Mouse (Mus musculus): Measurements from ENCODE around the gene Ifit1.
"Not testable (repeated sequence)": the region's sequence is repeated elsewhere in the genome, so short reads cannot be mapped to it uniquely, and the experiment has no call there.

Gene Ifit1

DNA sequence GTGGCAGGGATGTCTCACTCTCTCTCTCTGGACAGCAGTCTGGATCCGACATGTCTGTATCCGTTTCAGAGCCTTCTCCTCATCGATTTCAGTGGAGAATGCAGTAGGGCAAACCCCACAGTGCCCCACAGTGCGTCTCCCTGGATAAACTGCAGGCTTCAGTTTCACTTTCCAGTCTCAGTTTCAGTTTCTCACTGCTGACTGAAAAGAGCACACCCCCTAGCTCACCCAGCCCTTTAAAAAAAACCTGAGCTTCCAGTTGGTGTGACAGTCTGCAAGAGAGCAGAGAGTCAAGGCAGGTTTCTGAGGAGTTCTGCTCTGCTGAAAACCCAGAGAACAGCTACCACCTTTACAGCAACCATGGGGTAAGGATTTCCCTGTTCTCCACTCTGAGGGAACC, at the start of gene Ifit1, which contains the start of gene Ifit1bl2:
Ifit1 (plus strand) TSS at position 249 of the 400 bp plus-strand sequence.
Ifit1bl2 (minus strand) TSS at position 121 of the 400 bp plus-strand sequence.
- peak; percentile 73 for DNase-seq (ENCODE audit: low read depth, low spot score)

DNA sequence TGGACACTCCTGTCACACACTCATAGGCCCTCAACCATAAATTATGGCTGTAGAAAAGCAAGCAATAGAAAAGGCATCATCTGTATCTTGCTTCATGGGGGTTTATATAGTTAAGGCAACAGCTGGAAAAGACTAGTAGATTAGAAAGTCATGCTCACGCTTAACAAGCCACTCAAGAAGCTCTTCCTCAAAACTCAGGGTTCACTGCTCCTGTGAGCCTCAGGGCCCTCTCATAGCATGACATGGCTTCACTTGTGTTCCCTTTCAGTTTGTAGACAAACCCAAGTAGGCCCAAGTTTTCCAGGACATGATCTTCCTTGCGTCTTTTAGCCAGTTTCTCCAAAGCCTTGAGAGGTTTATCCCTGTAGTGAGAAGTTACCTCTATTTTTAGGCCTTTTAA, 47.2 kb upstream of the Ifit1 start:
- DNase-seq (ENCODE audit: low read depth, low spot score) = no peak

DNA sequence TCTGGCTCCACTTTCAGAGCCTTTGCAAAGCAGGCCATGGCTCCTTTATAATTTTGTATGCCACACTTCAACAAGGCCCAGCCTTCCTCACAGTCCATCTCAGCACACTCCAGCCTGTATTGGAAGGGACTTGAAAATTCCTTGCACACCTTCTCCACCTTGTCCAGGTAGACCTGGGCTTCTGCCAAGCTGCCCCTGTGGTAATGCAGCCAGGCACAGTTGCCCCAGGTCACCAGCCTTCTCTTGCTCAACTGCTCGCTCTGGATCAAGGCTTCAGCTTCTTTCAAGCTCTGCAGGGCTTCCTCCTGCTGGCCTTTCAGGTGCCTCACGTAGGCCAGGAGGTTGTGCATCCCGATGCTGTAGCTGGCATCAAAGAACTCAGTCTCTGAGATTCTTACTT, 46.1 kb upstream of the Ifit1 start:
- DNase-seq (ENCODE audit: low read depth, low spot score) = not testable (repeated sequence)

DNA sequence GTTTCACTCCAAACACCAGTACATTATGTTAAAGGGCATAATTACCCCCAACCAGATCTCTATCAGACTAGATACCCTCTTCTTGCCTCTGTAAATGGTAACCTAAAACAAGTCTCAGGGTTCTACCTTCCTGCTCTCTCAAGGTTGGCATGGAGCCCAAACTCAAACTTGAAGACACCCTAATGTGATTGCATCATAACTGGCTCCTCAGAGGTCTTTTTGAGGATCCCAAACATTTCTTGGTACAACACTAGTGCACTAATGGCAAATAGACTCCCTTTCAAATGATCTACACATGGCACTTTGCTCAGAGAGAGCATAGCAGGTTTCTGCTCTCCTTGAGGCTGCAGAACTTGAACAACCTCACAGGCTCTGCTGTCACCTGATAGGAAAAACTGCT, 43.9 kb upstream of the Ifit1 start:
- no peak for DNase-seq (ENCODE audit: low read depth, low spot score)

DNA sequence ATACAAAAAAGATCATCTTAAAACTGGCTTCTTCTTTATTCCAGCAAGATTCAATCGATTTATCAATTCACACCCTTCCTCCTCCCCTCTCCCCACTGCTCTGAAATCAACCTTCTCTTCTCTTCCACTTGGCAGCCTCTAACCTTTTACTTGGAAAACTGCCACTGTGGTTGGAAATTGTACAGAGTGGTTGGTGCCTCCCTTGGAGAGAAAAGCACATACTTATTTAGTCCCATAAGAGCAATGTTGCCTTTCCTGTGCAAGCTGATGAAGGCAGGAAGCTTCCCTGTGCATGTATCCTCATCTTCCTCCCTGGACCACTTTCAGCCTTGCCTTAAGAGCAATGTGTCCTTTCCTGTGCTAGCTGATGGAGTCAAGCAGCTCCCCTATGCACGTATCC, 42.3 kb upstream of the Ifit1 start:
- peak; percentile 82 for DNase-seq (ENCODE audit: low read depth, low spot score)

DNA sequence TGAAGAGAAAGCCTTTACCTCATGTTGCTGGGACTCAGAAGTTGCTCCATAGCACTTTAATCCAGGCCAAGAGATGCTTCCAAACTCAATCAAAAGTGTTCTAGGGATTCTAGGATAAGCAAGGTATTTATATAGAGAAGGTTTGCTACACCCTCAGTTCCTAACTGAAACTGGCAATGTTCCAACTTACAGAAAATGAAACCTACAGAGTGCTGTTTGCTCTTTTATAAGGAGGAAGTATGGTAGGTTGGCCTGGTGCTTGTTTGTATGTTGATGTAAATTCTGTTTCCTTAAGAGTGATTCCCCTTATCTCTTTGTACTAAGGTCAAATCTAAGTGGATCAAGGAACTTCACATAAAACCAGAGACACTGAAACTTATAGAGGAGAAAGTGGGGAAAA, 41.4 kb upstream of the Ifit1 start:
- DNase-seq (ENCODE audit: low read depth, low spot score) = not testable (repeated sequence)

DNA sequence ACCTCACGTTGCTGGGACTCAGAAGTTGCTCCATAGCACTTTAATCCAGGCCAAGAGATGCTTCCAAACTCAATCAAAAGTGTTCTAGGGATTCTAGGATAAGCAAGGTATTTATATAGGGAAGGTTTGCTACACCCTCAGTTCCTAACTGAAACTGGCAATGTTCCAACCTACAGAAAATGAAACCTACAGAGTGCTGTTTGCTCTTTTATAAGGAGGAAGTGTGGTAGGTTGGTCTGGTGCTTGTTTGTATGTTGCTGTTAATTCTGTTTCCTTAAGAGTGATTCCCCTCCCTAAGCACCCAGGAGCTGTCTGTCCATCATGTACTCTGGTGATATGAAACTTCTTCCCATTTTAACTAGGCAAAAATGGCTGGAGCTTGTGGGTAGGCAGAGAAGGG, 38.8 kb upstream of the Ifit1 start, which contains the start of gene Ifit1bl1:
Ifit1bl1 (minus strand) TSS at position 69 of the 400 bp plus-strand sequence.
- not testable (repeated sequence) for DNase-seq (ENCODE audit: low read depth, low spot score)

DNA sequence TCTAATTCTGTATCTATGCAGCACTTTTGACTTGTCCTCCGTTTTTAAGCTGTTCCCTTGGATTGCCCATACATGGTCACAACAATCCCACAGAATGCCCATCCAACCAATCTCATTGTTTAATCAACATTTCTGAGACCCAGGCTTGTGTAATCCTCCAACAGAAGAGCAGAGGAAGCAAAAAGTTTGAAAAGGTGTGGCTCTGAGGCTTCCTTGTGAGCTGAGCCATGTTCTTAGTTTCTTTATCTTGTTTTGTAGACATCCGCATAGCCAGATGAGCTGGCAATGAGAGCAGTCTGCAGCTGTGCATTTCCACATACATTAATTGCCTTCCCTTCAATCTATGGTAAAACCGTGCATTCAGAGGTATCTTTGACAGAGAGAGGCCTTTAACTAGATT, 35.2 kb upstream of the Ifit1 start:
- no peak for DNase-seq (ENCODE audit: low read depth, low spot score)

DNA sequence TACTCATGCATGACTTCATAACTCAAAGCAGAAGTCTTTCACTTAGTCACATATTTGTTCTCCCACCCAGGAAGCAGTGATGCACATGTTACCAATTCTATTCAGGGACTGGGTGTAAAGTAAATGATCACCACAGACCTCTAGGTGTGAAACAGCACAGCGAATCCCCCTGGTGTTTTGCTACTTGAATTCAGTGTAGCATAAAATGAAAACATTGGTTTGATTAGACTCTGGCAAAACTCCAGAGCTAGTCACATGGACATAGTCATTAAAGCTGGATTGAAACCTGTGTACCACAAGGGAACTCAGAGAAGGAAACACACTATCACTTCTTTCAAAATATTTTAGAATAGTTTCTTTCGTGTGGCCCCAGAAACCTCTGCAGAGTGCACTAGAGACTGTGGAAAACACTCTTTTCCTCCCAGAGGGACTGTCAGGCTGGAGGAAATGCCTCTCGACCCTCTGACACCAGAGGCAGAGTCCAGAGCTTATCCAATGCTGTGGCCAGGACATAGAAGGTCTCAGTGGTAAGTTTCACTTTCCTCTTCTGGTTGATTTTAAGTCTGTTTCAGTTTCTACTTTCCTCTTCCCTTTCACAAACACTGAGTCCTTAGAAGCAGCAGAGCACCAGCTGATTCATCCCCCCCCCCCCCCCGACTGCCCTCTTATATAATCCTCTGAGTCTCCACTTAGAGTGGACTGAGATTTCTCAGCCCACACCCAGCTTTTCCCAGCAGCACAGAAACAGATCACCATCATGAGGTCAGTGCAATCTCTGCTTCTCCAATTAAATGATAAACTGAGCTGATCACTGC, 33.2 kb upstream of the Ifit1 start, which contains the start of gene Ifit3b:
Ifit3b (plus strand) TSS at position 734 of the 815 bp plus-strand sequence.
- peak; percentile 61 for DNase-seq (ENCODE audit: low read depth, low spot score)

DNA sequence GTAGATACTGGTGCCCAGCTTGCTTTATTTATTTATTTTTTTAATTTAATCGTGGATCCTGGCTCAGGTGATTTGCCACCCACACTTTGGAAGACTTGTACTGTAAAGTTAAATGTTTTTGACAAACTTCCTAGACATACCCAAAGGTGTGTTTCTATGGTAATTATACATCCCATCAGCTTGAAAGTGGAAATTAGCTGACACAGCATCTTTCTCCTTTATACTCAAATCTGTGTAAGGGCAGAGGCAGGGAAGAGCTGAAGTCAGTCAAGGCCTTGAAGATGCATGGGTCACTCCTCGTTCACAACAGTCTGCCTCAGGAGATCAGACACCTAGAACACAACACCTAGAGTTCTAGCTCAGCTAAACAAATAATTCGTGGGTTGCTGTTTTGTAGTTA, 30.6 kb upstream of the Ifit1 start:
- not testable (repeated sequence) for DNase-seq (ENCODE audit: low read depth, low spot score)

DNA sequence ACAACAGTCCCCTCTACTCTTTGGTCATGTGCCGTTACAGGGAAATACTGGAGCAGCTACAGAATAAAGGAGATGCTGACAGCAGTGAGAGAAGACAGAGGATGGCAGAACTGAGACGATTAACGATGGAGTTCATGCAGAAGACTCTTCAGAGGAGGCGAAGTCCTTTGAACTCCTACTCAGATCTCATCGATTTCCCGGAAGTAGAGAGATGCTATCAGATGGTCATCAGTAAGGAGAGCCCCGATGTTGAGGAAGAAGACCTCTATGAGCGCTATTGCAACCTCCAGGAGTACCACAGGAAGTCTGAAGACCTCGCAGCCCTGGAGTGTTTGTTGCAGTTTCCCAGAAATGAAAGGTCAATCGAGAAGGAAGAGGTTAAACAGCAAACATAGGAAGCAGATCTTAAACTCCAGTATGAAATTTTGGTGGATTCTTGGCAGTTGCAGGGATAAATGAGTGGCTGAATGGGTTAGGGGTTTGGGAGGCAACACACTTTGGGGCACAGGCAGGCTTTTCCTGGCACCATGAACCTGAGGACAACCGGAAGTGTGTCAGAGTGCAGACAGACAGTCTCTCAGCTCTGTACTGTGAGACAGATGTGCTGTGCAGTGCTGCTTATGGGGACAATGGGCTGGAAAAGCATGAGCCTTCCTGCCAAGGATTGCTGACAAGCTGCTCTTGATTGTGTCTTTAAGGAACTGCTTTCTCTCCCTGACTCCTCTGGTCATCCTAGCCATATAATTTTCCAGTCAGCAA, 28.2 kb upstream of the Ifit1 start:
- DNase-seq (ENCODE audit: low read depth, low spot score) = not testable (repeated sequence)

DNA sequence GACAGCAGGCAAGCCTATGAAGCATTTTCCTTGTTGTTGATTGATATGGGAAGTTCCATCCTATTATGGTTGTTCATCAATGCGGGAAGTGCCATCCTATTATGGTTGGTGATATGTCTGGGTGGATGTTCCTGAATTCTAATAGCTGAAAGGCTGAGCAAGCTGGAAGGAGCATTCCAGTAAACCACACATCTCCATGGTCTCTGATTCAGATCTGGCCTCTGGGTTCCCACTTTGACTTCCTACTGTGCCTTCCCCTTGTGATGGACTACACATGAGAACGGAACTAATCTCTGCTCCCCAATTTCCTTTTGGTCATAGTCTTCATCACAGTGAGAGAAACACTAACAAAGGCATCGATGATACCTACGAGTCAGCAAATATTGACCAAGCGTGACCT, 19.8 kb upstream of the Ifit1 start:
- no peak for DNase-seq (ENCODE audit: low read depth, low spot score)

DNA sequence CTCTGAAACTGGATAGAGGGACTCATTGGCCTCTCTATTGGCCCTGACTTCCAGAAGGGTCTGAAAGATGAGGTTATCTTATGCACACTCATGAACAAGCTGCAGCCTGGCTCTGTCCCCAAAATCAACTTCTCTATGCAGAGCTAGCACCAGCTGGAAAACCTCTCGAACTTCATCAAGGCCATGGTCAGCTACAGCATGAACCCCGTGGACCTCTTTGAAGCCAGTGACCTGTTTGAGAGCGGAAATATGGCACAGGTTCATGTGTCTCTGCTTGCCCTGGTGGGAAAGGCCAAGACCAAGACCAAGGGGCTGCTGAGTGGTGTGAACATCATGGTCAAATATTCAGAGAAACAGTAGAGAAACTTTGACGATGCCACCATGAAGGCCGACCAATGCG, 16.9 kb upstream of the Ifit1 start:
- DNase-seq (ENCODE audit: low read depth, low spot score) = no peak

DNA sequence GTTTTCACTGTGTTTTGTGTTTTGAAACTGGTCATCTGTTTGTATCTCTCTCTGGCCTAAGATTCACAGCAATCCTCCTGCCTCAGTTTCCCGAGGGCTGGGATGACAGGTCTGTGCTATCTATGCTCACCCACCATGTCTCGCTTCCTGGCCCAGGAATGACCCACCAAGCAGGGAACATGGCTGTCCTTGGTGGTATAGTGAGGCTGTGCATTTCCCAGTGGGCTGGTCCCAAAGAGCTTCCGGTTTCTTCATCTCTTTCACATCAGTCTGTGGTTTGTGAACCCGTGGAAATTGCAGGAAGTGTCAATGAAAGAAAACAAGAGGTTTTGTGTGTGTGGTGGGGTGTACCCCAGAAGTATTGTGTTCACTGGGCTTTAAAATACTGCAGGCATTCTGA, 16.0 kb upstream of the Ifit1 start:
- no peak for DNase-seq (ENCODE audit: low read depth, low spot score)

DNA sequence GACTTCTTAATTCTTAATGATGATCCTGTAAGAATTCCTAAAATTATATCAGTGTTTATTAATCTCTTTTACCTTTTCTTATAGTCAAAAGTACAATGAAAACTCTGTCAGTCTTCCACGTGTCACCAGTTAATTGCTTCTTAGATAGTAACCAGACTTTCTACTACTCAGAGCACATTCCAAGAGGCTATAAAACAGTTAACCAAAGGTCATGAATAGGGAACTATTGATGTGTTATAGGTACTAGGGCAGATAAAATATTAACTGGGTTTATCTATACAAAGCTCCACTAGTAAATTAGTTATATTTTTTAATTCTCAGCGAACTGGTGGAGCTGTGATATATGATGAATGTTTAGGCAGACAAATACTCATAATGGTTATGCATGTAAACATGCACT, 13.2 kb upstream of the Ifit1 start:
- DNase-seq (ENCODE audit: low read depth, low spot score) = no peak

DNA sequence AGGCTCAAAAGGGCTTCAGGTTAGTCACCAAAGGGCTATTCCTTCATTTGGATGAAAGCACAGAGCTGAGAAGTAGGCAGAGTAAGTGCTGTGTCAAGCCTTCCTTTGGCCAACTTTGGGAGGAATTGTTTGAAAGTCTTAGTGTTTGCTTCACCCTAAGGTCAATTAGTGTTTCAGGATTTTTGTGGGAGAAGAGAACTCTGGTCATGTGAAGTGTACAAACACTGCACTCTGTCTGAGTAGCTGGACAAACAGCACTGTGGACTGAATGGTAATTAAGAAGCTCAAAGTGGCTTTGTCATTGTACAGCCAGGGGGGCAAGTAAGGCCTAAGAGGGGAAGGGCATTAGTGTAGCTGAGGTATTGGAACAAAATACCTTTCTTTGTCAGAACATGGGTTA, 9.2 kb upstream of the Ifit1 start:
- DNase-seq (ENCODE audit: low read depth, low spot score) = no peak

DNA sequence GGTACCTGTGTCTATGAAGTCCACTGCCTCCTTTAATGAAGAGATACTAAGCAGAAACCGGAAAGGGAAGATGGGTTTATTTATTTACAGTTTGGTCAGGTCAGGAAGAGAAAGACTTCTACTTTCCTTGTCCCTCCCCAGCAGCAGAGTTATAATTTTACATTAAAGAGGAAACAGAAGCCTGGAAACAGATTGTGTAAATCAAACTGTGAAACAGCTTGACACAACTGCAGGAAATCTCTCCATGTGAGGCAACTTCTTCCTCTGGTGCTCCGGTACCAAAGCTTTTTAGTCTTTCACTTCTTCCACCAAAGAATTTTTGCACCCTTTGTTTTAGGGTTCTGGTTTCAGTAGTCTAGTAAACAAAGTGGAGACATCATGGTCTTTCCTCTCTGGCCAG, 7.2 kb upstream of the Ifit1 start:
- no peak for DNase-seq (ENCODE audit: low read depth, low spot score)

DNA sequence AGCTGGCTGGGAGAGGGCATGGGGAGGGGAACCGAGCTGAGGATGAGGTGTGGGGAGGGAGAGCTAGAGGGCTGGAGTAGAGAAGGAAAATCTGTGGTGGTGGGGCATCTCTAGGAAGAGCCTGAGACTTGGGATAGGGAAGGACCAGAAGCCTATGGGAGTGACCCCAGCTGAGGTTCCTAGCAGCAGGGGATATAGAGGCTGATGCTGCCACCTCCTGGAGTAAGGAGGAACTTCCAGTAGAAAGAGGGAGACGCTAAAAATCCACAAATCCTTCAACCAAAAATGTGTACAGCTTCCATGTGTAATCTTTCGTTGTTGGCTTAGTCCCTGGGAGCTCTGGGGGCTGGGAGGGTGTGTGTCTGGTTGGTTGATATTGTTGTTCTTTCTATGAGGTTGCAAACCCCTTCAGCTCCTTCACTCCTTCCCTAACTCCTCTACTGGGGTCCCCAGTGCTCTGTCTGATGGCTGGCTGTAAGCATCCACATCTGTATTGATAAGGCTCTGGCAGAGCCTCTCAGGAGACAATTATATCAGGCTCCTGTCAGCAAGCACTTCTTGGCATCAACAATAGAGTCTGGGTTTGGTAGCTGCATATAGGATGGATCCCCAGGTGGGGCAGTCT, 3.6 kb upstream of the Ifit1 start:
- DNase-seq (ENCODE audit: low read depth, low spot score) = peak; percentile 88

DNA sequence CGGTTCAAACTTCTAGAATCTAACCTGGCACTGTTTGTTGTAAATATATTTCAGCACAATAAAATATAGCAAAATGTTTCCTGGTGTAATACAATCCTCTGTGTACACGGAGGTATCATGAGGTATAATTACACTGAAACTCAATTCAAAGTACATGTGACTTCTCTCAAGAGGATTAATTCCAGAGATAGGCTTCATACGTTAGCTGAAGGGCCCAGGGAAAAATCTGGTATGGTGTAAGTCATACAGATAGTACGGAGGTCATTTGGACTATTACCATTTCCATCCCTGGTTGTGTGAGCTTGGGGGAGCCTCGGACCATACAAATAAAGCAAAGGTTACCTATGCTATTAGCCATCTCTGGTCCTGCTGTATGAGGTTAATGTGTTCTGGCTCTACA, 1.9 kb downstream of the Ifit1 start:
- DNase-seq (ENCODE audit: low read depth, low spot score) = no peak

DNA sequence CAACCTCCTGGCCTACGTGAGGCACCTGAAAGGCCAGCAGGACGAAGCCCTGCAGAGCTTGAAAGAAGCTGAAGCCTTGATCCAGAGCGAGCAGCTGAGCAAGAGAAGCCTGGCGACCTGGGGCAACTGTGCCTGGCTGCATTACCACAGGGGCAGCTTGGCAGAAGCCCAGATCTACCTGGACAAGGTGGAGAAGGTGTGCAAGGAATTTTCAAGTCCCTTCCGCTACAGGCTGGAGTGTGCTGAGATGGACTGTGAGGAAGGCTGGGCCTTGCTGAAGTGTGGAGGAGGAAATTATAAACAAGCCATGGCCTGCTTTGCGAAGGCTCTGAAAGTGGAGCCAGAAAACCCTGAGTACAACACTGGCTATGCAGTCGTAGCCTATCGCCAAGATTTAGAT, 7.0 kb downstream of the Ifit1 start:
- not testable (repeated sequence) for DNase-seq (ENCODE audit: low read depth, low spot score)

DNA sequence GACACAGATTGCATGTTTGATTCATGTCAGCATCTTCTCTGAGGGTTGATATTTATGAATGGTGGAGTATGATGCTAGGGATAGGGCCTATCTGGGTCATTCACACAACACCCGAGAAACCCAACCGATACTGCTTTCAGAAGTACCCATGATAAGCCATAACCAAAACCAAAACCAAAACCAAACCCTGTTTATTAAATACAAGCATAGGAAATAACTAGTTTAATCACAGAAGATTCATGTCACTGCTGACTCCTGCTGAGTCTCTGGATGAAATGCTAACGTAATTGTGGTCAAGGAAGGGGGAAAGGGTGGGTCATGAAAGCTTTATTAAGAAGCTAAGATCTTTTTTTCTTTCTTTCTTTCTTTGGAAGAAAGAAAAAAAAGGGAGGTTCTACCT, 9.6 kb downstream of the Ifit1 start:
- no peak for DNase-seq (ENCODE audit: low read depth, low spot score)

DNA sequence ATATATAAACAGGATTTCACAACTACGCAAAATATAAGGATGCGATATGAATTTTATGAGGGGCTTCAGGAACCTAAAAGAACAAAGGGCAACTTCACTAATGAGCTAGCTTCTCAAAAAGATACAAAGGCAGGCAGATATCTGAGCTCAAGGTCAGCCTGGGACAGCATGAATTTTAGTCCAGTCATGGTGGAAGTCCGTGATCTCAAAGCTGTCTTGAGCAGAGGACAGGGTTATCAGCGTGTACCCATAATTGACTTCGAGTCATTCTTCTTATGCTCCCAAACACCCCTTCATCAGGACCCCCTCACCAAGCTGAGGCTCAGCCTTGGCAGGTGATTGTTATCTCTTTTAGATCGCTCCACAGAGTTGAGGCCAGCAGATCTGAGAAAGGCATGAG, 10.3 kb downstream of the Ifit1 start:
- DNase-seq (ENCODE audit: low read depth, low spot score) = no peak

Measured in 3T3-L1 (cell line).